Mouse (Mus musculus) cortical plate, adult 2 months (tissue): ENCODE data around the gene Nceh1.

Experiments
- CTCF ChIP-seq: fragments of 200-500 bp; IDR thresholded peaks from 2 replicates; pipeline ENCODE4 v1.5.1; 2011; ENCODE audit warnings: mild to moderate bottlenecking, control low read depth, low read length; ENCODE audit not compliant: insufficient read depth; ENCODE audit errors: extremely low read depth
- POLR2A ChIP-seq: fragments of 200-500 bp; IDR thresholded peaks from 2 replicates; pipeline ENCODE4 v1.6.1; 2011; ENCODE audit warnings: mild to moderate bottlenecking, low read length, control low read depth; ENCODE audit not compliant: insufficient read depth; ENCODE audit errors: extremely low read depth

DNA sequence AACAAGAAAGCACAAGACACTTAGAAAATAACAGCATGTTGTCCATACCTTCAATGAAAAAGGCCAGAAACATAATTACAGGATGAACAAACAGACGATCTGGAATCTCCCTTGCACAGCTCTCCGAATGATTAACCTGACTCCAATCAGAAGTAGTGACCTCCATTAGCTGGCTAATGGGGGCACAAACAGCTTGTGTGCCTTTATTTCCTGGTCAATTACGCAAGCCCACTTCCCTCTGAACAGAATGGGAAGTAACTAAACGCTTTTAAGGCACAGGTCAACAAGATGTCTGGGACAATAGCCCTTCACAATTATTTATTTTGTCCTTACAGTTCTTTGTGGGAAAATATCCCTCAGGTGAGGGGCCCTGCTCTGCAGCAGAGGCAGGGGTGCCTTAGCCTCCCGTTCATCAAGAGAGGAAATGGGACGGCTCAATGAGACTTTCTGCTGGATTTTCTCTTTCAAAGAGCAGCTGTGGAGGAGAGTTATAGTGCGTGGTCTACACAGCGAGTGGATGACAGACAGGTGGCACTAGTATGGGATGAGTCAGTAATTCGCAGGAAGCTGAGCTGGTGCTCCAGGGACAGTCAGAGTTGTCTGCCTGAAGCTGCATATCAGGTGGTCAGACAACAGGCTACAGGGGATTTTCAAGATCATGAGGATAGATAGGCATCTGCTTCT lies 119.7 kb downstream of the Nceh1 start:
- no peak for TF ChIP-seq POLR2A
- no peak for TF ChIP-seq CTCF
